Mouse (Mus musculus) forebrain, embryonic 13.5 days (tissue): ENCODE measurements around the gene Arrb2. TPM values are rescaled to one million over a fixed set of nuclear protein-coding genes. Genes with fewer than 3 reads are reported as not detected.
"Not testable (repeated sequence)": the region's sequence is repeated elsewhere in the genome, so short reads cannot be mapped to it uniquely, and the experiment has no call there.

Experiments used
- ATAC-seq: fragments of 200-750 bp; cut with Nextera tagmentation; 2 replicates; pipeline ENCODE4 v1.8.0; 2017
- H3K27ac ChIP-seq: fragments of 300-500 bp; sonication (generic); 2 replicates; pipeline ENCODE4 v1.5.1; 2015; ENCODE audit warnings: inconsistent platforms, mild to moderate bottlenecking, moderate library complexity
- H3K27me3 ChIP-seq: fragments of 300-500 bp; sonication (generic); 2 replicates; pipeline ENCODE4 v1.6.1; 2015; ENCODE audit warnings: mild to moderate bottlenecking, inconsistent platforms
- H3K36me3 ChIP-seq: fragments of 300-500 bp; sonication (generic); 2 replicates; pipeline ENCODE4 v1.6.1; 2015; ENCODE audit warnings: mild to moderate bottlenecking, inconsistent platforms; ENCODE audit not compliant: poor library complexity, severe bottlenecking
- H3K4me1 ChIP-seq: fragments of 300-500 bp; sonication (generic); 2 replicates; pipeline ENCODE4 v1.6.1; 2015; ENCODE audit warnings: inconsistent platforms
- H3K4me2 ChIP-seq: fragments of 300-500 bp; sonication (generic); 2 replicates; pipeline ENCODE4 v1.6.1; 2015; ENCODE audit warnings: inconsistent platforms, mild to moderate bottlenecking, moderate library complexity
- H3K4me3 ChIP-seq: fragments of 300-500 bp; sonication (generic); 2 replicates; pipeline ENCODE4 v1.5.1; 2015; ENCODE audit warnings: mild to moderate bottlenecking, inconsistent platforms
- H3K9ac ChIP-seq: fragments of 300-500 bp; sonication (generic); 2 replicates; pipeline ENCODE4 v1.6.1; 2015; ENCODE audit warnings: mild to moderate bottlenecking, inconsistent platforms
- H3K9me3 ChIP-seq: fragments of 300-500 bp; sonication (generic); replicated peaks from 2 replicates; pipeline ENCODE4 v1.6.1; 2016; ENCODE audit warnings: inconsistent platforms
- whole genome bisulfite sequencing: fragments of 180-500 bp; shearing (Covaris S2); methylation state at CpG from one replicate; pipeline ENCODE4 v1.1.7; 2015; 5-methylcytosine and 5-hydroxymethylcytosine counted together
- polyA plus RNA-seq: library from polyadenylated mRNA; unstranded; fragments of >200 nt; fragmentation: Nextera tagmentation; extraction: Ambion mirVana; gene quantifications from 2 replicates; pipeline ENCODE4 v1.2.1, GENCODE M21; 2015

The Arrb2 gene
- 33.0 and 33.2 TPM in 2 replicates for polyA plus RNA-seq

DNA sequence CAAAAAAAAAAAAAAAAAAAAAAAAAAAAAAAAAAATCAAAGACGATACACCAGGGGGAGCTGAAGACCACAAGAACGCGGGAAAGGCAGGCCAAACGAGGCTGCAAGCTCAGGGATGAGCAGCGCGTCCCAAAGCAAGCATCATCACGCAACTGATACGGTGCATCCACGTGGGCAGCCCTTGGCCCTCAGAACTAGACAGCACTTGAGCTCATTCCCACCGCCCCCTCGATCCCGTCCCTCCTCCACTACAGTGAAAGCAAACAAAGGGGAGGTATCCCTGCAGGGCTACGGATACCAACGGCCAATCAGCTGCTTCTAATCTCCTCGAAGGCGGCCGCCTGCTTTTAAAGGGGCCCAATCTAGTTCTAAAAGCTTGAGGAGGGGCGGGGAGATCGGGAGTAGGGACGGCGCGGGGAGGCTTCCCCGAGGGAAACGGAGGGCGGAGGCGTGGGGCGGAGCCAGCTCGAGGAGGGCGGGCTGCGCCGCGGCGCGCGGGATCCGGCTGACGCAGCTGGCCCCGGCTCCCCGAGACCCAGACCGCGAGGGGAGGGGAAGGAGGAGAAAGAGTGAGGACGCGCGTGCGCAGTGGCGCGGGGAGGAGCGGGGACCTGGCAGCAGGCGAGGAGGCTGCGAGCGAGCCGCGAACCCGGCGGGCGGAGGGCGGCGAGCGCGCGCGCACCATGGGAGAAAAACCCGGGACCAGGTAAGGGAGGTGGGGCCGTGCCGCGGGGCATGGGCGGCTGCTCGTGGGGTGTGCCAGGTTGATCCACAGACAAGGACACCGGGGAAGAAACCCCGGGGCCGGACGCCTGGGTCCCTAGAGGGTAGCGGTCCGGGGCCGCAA is at the start of gene Arrb2:
Arrb2 (plus strand) TSS at position 588 of the 847 bp plus-strand sequence.
- under 1% methylated on average over 72 of the region's 75 CpGs for WGBS
- H3K9me3 ChIP-seq, result no peaks in the 10 kb centered on the region
- H3K27ac ChIP-seq, result peak within 1 kb of the TSS; percentile 93
- H3K9ac ChIP-seq, result peak within 1 kb of the TSS; percentile 89
- no peaks in the 10 kb centered on the region for H3K27me3 ChIP-seq
- peaks cover 33% of the 10 kb centered on the region for H3K4me1 ChIP-seq
- H3K4me2 ChIP-seq, result peak within 1 kb of the TSS; percentile 83
- ATAC-seq, result peak; percentile 96
- H3K36me3 ChIP-seq, result peaks cover 17% of the 10 kb centered on the region
- peak within 1 kb of the TSS; percentile 80 for H3K4me3 ChIP-seq

DNA sequence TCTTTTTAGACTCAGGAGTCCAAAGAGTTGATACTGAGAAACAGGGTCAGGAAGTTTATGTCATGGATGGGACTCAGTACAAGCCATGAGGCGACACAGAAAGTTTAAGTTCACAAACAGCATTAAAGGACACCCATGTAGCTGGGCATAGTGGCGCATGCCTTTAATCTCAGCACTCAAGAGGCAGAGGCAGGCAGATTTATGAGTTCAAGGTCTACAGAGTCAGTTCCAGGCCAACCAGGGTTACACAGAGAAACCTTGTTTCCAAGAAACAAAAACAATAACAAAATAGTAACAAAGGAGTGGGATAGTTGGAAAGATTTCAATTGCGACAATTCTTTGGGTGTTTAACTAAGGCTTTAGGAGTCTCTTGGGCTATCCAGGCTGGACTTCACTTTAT is 48.3 kb upstream of the Arrb2 start:
- Histone ChIP-seq H3K27me3 (no peaks in the 10 kb centered on the region), H3K4me2 (no peak overlapping the region), H3K36me3 (peaks cover 18% of the 10 kb centered on the region), H3K9me3 (no peaks in the 10 kb centered on the region), H3K9ac (no peak overlapping the region), H3K4me3 (no peak overlapping the region), H3K4me1 (no peaks in the 10 kb centered on the region), H3K27ac (no peak overlapping the region)
- no peak for ATAC-seq
- WGBS, result 89% methylated on average over 3 of the region's 3 CpGs

DNA sequence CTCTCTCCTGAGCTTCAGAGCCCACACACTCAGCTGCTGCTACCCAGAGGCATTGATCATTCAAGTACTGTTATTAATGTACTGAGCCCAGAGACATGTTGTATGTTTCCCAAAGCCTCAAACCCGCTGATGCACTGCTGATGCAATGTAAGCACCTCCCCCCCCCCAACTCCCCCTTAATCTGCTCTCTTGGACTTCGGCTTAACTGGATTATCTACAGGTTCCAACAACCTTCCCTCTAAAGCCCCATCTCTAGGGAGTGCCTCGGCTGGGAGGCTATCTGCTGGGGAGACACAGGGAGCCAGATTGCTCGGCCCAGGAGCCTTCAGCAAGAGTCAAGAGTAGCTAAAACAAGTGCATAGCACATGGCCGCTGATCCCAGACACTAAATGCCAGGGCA is 45.0 kb upstream of the Arrb2 start:
- no peak for ATAC-seq
- Histone ChIP-seq H3K4me2 (no peak overlapping the region), H3K4me3 (no peak overlapping the region), H3K36me3 (peaks cover 31% of the 10 kb centered on the region), H3K4me1 (no peaks in the 10 kb centered on the region), H3K9ac (no peak overlapping the region), H3K27ac (no peak overlapping the region), H3K9me3 (no peaks in the 10 kb centered on the region), H3K27me3 (no peaks in the 10 kb centered on the region)
- 79% methylated on average over 5 of the region's 5 CpGs for WGBS

DNA sequence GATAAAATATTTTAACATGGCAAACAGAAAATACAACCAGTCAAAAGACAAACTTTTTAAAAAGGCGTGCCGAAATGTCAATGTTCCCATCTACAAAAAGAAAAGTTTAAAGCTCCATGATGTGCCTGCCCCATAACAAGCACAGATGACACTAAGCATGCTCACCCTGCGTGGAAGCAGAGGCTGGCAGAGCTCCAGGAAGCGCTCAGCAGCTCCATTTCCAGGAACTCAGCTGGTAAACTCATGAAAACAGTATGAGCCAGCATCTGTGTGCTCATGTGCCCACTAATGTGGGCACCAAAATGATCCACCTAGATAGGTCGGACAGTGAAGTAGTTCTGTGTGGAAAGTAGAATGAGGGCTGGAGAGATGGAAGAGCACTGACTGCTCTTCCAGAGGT is 43.0 kb upstream of the Arrb2 start:
- Histone ChIP-seq H3K4me3 (no peak overlapping the region), H3K4me1 (no peaks in the 10 kb centered on the region), H3K36me3 (peaks cover 48% of the 10 kb centered on the region), H3K9ac (no peak overlapping the region), H3K4me2 (no peak overlapping the region), H3K27me3 (no peaks in the 10 kb centered on the region), H3K27ac (no peak overlapping the region), H3K9me3 (no peaks in the 10 kb centered on the region)
- no peak for ATAC-seq
- 88% methylated on average over 5 of the region's 5 CpGs for WGBS

DNA sequence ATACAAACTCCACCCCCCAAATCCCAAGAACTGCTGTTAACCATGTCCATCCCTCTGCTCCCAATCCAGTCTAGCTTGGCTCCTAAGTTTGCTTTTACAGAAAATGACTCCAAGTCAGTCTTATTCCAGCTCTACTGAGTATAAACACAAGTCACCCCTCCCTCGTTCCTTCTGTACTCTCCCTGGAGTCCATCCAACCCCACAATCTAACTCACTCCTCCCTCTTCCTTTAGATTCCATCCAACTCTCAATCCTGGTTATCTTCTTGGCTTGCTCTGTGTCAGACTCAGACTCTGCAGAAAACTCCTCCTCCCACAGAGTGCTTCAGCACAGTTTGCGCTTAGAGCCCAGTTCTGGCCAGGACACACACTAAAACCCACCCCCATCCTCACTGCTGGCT is 28.8 kb upstream of the Arrb2 start:
- H3K27me3 ChIP-seq, result no peaks in the 10 kb centered on the region
- peaks cover 12% of the 10 kb centered on the region for H3K4me1 ChIP-seq
- WGBS, result 91% methylated on average over 2 of the region's 2 CpGs
- peaks cover 70% of the 10 kb centered on the region for H3K36me3 ChIP-seq
- H3K4me3 ChIP-seq, result no peak overlapping the region
- H3K27ac ChIP-seq, result no peak overlapping the region
- no peak overlapping the region for H3K9ac ChIP-seq
- no peaks in the 10 kb centered on the region for H3K9me3 ChIP-seq
- ATAC-seq, result no peak
- no peak overlapping the region for H3K4me2 ChIP-seq

DNA sequence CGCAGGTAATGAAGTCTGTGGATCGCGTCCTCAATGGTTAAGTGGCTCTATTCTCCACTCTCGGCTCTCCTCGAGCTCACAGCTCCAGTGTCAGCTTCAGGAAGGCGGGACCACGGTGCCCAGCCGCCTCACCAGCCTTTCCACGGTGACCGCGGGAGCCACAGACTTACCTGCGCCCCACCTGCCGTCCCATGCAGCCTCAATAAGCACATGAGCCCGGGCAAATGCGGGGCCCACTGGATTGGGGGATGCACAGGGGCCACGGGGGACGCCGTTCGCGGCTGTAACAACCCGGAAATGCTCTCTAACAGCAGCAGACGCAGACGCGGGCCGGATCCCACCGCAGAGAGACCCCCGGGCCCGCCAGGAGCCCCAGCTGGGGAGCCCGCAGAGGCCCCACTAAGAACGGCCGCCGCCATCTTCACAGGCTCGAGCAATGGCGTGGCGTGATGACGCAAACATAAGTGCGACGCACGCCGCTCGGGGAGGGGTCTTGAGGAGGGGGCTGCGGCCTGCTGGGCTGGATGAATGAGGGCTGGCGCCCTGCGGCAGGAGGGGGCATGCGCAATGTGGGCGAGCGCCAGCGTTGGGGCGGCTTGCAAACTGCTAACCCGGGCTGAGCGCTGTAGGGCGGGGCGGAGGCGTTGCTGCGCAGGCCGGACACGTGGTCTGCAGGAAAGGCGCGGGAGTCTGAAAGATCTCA is 22.7 kb upstream of the Arrb2 start, which contains the start of gene Pelp1:
Pelp1 (minus strand) TSS at position 438 of the 703 bp plus-strand sequence.
- H3K4me2 ChIP-seq, result peak within 1 kb of the TSS; percentile 95
- H3K36me3 ChIP-seq, result peaks cover 13% of the 10 kb centered on the region
- no peaks in the 10 kb centered on the region for H3K27me3 ChIP-seq
- peaks cover 26% of the 10 kb centered on the region for H3K4me1 ChIP-seq
- peak within 1 kb of the TSS; percentile 95 for H3K4me3 ChIP-seq
- peak; percentile 99 for ATAC-seq
- peak within 1 kb of the TSS; percentile 75 for H3K27ac ChIP-seq
- H3K9me3 ChIP-seq, result no peaks in the 10 kb centered on the region
- WGBS, result under 1% methylated on average over 54 of the region's 59 CpGs
- H3K9ac ChIP-seq, result peak within 1 kb of the TSS; percentile 97

DNA sequence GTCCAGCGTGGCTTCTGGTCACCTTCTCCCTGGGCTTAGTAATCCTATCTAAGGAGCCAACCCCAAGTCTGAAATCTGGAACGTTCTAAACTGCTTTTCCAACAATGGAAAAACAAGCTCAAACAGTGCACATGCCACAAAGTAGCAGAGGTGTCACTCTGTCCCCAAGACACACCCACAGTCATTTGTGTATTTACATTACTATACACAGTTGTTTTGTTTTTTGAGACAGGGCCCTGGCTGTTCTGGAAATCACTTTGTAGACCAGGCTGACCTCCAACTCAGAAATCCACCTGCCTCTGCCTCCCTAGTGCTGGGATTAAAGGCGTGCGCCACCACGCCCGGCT is 22.2 kb upstream of the Arrb2 start:
- H3K9me3 ChIP-seq, result no peaks in the 10 kb centered on the region
- H3K4me1 ChIP-seq, result peaks cover 26% of the 10 kb centered on the region
- WGBS, result 62% methylated on average over 6 of the region's 6 CpGs
- H3K4me2 ChIP-seq, result peak overlapping the region; percentile 95
- H3K27ac ChIP-seq, result peak overlapping the region; percentile 75
- H3K36me3 ChIP-seq, result peaks cover 7% of the 10 kb centered on the region
- peak overlapping the region; percentile 97 for H3K9ac ChIP-seq
- no peaks in the 10 kb centered on the region for H3K27me3 ChIP-seq
- peak overlapping the region; percentile 95 for H3K4me3 ChIP-seq
- ATAC-seq, result no peak; the same call in 1 of the 2 replicates

DNA sequence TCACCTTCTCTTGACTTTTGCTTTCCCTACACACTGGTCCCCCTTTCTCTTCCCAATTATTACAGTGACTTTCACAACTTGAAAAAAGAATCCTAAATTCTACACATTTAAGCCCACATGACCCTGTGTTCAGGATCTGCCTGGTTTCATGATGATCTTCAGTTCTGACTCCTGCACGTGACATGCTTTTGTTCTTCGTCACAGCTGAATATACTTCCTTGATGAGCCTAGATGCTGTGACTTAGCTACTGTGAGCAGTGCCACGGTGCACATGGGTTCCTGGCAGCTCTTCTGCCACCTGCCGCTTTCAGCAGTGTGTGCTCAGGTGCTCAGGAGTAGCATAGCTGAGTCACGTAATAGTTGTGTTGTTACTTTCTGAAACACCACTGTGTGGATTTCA is 19.8 kb upstream of the Arrb2 start:
- no peaks in the 10 kb centered on the region for H3K9me3 ChIP-seq
- no peak for ATAC-seq
- H3K4me1 ChIP-seq, result peaks cover 24% of the 10 kb centered on the region
- H3K4me2 ChIP-seq, result no peak overlapping the region
- WGBS, result 72% methylated on average over 5 of the region's 5 CpGs
- no peak overlapping the region for H3K9ac ChIP-seq
- H3K27ac ChIP-seq, result no peak overlapping the region
- no peaks in the 10 kb centered on the region for H3K36me3 ChIP-seq
- H3K4me3 ChIP-seq, result no peak overlapping the region
- no peaks in the 10 kb centered on the region for H3K27me3 ChIP-seq

DNA sequence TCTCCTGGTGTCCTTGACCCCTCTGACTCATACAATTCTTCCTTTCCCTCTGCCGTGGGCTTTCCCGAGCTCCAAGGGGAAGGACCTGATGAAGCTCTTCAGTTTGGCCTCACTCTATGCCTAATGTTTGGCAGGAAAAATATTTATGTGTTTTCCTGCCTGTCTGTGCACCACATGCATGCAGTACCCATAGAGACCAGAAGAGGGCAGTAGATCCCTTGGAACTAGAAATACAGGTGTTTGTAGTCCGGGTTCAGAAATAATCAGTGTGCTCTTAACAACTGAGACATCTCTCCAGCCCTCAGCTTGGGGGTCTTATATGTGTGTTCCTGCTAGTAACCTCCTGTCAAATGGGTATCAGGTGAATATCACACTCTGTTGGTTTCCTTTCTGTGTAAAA is 18.5 kb upstream of the Arrb2 start:
- no peak for ATAC-seq
- 14% methylated on average over 3 of the region's 3 CpGs for WGBS
- no peaks in the 10 kb centered on the region for H3K27me3 ChIP-seq

DNA sequence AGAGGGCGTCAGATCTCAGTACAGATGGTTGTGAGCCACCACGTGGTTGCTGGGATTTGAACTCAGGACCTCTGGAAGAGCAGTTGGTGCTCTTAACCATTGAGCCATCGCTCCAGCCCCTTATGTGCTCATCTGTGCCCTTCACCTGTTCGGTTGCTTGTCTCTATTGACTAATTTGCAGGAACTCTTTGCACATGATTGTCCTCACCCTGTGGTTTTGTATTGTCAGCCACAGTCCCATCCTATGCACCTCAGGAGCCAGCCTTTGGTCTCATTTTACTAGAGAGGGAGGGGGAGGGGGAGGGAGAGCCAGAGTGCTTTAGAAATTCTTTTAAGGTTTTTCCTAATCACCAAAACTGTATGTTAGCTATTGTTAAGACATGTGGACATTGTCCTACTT is 14.2 kb upstream of the Arrb2 start:
- H3K9me3 ChIP-seq, result no peaks in the 10 kb centered on the region
- no peaks in the 10 kb centered on the region for H3K36me3 ChIP-seq
- 66% methylated on average over 4 of the region's 4 CpGs for WGBS
- no peak overlapping the region for H3K27ac ChIP-seq
- no peak overlapping the region for H3K4me2 ChIP-seq
- H3K4me3 ChIP-seq, result no peak overlapping the region
- no peak overlapping the region for H3K9ac ChIP-seq
- H3K4me1 ChIP-seq, result no peaks in the 10 kb centered on the region
- ATAC-seq, result no peak
- H3K27me3 ChIP-seq, result no peaks in the 10 kb centered on the region

More for the DNA sequence above, 18.5 kb upstream of the Arrb2 start:
- H3K4me3 ChIP-seq, result no peak overlapping the region
- no peaks in the 10 kb centered on the region for H3K36me3 ChIP-seq
- no peak overlapping the region for H3K27ac ChIP-seq
- H3K4me2 ChIP-seq, result no peak overlapping the region
- peaks cover 10% of the 10 kb centered on the region for H3K4me1 ChIP-seq
- H3K9me3 ChIP-seq, result no peaks in the 10 kb centered on the region
- H3K9ac ChIP-seq, result no peak overlapping the region

DNA sequence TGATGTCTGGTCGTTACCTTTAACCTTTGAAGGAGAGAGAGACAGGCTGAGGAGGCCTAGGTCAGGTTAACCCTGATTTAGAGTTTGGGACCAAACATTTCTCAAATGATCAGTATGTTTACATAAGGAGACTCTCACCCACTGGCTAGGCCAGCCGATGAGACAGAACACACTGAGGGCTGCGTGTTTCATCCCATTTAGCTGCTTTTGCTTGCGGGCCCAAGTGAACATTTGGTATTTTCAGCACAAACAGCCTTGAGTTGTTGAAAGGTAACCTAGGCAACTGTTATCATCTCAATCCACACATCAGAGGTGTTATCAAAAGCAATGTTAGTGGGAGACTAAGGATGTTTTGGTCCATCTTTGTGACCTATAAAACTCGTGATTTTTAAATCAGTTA is 12.9 kb upstream of the Arrb2 start:
- Histone ChIP-seq H3K4me2 (no peak overlapping the region), H3K27me3 (no peaks in the 10 kb centered on the region), H3K9ac (no peak overlapping the region), H3K36me3 (no peaks in the 10 kb centered on the region), H3K4me3 (no peak overlapping the region), H3K4me1 (no peaks in the 10 kb centered on the region), H3K9me3 (no peaks in the 10 kb centered on the region), H3K27ac (no peak overlapping the region)
- WGBS, result 79% methylated on average over 5 of the region's 5 CpGs
- ATAC-seq, result no peak

DNA sequence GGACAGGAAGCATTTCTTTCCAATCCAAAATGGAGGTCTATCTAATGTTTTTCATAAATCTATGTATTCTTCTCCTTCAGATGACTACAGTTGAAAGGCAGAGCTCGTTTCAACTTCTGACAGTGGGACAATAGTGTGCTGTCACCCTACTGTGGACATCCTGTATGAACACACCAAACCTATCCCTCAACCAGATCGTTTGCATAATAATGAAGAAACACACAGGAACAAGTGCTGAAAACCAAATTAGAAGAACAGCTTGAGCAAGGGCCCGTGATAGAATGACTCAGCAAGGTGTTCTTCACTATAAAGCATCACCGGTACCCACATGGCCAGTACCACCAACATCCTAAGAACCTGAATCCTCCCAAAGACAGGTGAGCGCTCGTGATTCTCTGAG is 5.8 kb upstream of the Arrb2 start:
- 71% methylated on average over 6 of the region's 6 CpGs for WGBS
- H3K27me3 ChIP-seq, H3K4me3 ChIP-seq, H3K36me3 ChIP-seq, H3K4me2 ChIP-seq, H3K9ac ChIP-seq, H3K9me3 ChIP-seq, H3K27ac ChIP-seq, H3K4me1 ChIP-seq, ATAC-seq: not testable (repeated sequence)
